Mouse (Mus musculus) stomach, postnatal 0 days (tissue): Measurements from ENCODE around the gene Snap29.
A peak's percentile ranks its signal among the peaks of the same experiment; 100 is the strongest.

Source experiments
- CTCF ChIP-seq: IDR thresholded peaks from 2 replicates; pipeline ENCODE4 v1.5.1; 2016; ENCODE audit warnings: antibody characterized with exemption, low read depth, mild to moderate bottlenecking, moderate library complexity
- EP300 ChIP-seq: optimal IDR thresholded peaks from 2 replicates; pipeline ENCODE3; 2016; ENCODE audit warnings: antibody characterized with exemption

GRCm38 (mm10) chr16:17432576-17432975, 26.8 kb downstream of the Snap29 start:
- TF ChIP-seq CTCF (peak; percentile 73), EP300 (no peak)
